Mouse (Mus musculus) left cerebral cortex, postnatal 14 days (tissue): ENCODE data around the gene Klk1b8. TPM values are rescaled to one million over a fixed set of nuclear protein-coding genes. Genes with fewer than 3 reads are reported as not detected.
"Not testable (repeated sequence)": the region's sequence is repeated elsewhere in the genome, so short reads cannot be mapped to it uniquely, and the experiment has no call there.

Experiments used
- DNase-seq, 2 experiments: peaks; one replicate each; pipeline ENCODE4 v3.0.0; 2021 to 2022; ENCODE audit warnings: low spot score in 2 of 2, mixed read lengths in 1 of 2
- intact Hi-C: fragments of 180-260 bp; cut with DNase I; formaldehyde crosslinking; loops from one replicate; pipeline ENCODE4 v1.15.1; 2025
- total RNA-seq, 2 experiments: library from RNA; stranded (reverse); gene quantifications; 2 replicates each; pipeline ENCODE4 v1.2.3; 2021

Gene Klk1b8
- total RNA-seq, 2 experiments from 2014 or later, result not detected

- intact Hi-C loops, result no loop called here
- no peak for DNase-seq
These were observed 35.2 kb downstream of the Klk1b8 start for GRCm38 (mm10) chr7:43985657-43986056.

- DNase-seq, intact Hi-C loops: not testable (repeated sequence)
These were observed 44.4 kb downstream of the Klk1b8 start for GRCm38 (mm10) chr7:43994821-43995220.

- DNase-seq, intact Hi-C loops: not testable (repeated sequence)
These were observed 45.1 kb downstream of the Klk1b8 start, which contains the start of gene Klk1b11 for GRCm38 (mm10) chr7:43995577-43995976. Gene Klk1b11 (plus strand): TSS chr7:43995877.

Other genes starting within 250 kb of the Klk1b8 start
- not detected for gene Klk13, start 238.1 kb upstream of the Klk1b8 start, total RNA-seq
- not detected for gene Klk12, start 181.8 kb upstream of the Klk1b8 start, total RNA-seq
- gene Klk11, start 176.1 kb upstream of the Klk1b8 start, total RNA-seq, result not detected
- under 1 TPM in 1 of 2 experiments, not detected in 1; 0.40 TPM for gene Klk10, start 169.6 kb upstream of the Klk1b8 start, total RNA-seq
- gene Klk9, start 158.8 kb upstream of the Klk1b8 start, total RNA-seq, result not detected
- gene Klk8, start 153.1 kb upstream of the Klk1b8 start, total RNA-seq, result 1 to 10 TPM; 3.3 to 5.5 TPM
- not detected for gene Klk7, start 139.4 kb upstream of the Klk1b8 start, total RNA-seq
- gene Klk6, start 126.2 kb upstream of the Klk1b8 start, total RNA-seq, result not detected
- gene Klk5, start 108.7 kb upstream of the Klk1b8 start, total RNA-seq, result not detected
- gene Klk4, start 69.5 kb upstream of the Klk1b8 start, total RNA-seq, result not detected
- gene Klk15, start 16.9 kb upstream of the Klk1b8 start, total RNA-seq, result not detected
- not detected for gene Klk1b1, start 16.1 kb downstream of the Klk1b8 start, total RNA-seq
- gene Klk1b9, start 25.4 kb downstream of the Klk1b8 start, total RNA-seq, result not detected
- not detected for gene Klk1b11, start 45.2 kb downstream of the Klk1b8 start, total RNA-seq
- not detected for gene Klk1b26, start 61.5 kb downstream of the Klk1b8 start, total RNA-seq
- gene Klk1b27, start 101.6 kb downstream of the Klk1b8 start, total RNA-seq, result not detected
- not detected for gene Klk1b21, start 151.7 kb downstream of the Klk1b8 start, total RNA-seq
- not detected for gene Klk1b22, start 162.0 kb downstream of the Klk1b8 start, total RNA-seq
- not detected for gene Klk1b16, start 186.1 kb downstream of the Klk1b8 start, total RNA-seq
- gene Klk1b24, start 237.6 kb downstream of the Klk1b8 start, total RNA-seq, result not detected
- gene Klk1b3, start 247.5 kb downstream of the Klk1b8 start, total RNA-seq, result not detected